Mouse (Mus musculus) forebrain, embryonic 14.5 days (tissue): ENCODE measurements around the gene 2200002D01Rik. TPM values are rescaled to one million over a fixed set of nuclear protein-coding genes. Genes with fewer than 3 reads are reported as not detected.

Experiments used
- ATAC-seq: fragments of 200-750 bp; cut with Nextera tagmentation; 2 replicates; pipeline ENCODE4 v1.8.0; 2017; ENCODE audit warnings: mild to moderate bottlenecking, moderate library complexity
- DNase-seq: peaks from one replicate; pipeline ENCODE4 v3.0.0-alpha.2; 2015; ENCODE audit warnings: low spot score
- H3K27ac ChIP-seq: fragments of 300-500 bp; sonication (generic); 2 replicates; pipeline ENCODE4 v1.5.1; 2014; ENCODE audit warnings: low read depth, mild to moderate bottlenecking, control low read depth, low read length, moderate library complexity
- H3K27me3 ChIP-seq: fragments of 300-500 bp; sonication (generic); replicated peaks from 2 replicates; pipeline ENCODE4 v1.6.1; 2014; ENCODE audit warnings: low read length, control low read depth, mixed read lengths; ENCODE audit not compliant: control insufficient read depth, insufficient read depth
- H3K36me3 ChIP-seq: fragments of 300-500 bp; sonication (generic); 2 replicates; pipeline ENCODE4 v1.6.1; 2014; ENCODE audit warnings: low read length, control low read depth; ENCODE audit not compliant: control insufficient read depth, insufficient read depth
- H3K4me1 ChIP-seq: fragments of 300-500 bp; sonication (generic); 2 replicates; pipeline ENCODE4 v1.6.1; 2014; ENCODE audit warnings: antibody characterized with exemption, low read length, control low read depth; ENCODE audit not compliant: control insufficient read depth, insufficient read depth
- H3K4me2 ChIP-seq: fragments of 300-500 bp; sonication (generic); 2 replicates; pipeline ENCODE4 v1.6.1; 2014; ENCODE audit warnings: mild to moderate bottlenecking, control low read depth, low read length
- H3K4me3 ChIP-seq: fragments of 300-500 bp; sonication (generic); 2 replicates; pipeline ENCODE4 v1.5.1; 2014; ENCODE audit warnings: low read depth, low read length, control low read depth
- H3K9ac ChIP-seq: fragments of 300-500 bp; sonication (generic); 2 replicates; pipeline ENCODE4 v1.6.1; 2014; ENCODE audit warnings: mild to moderate bottlenecking, low read length, control low read depth, moderate library complexity
- H3K9me3 ChIP-seq: fragments of 300-500 bp; sonication (generic); replicated peaks from 2 replicates; pipeline ENCODE4 v1.6.1; 2016; ENCODE audit warnings: low read length, control low read depth, mixed read lengths; ENCODE audit not compliant: control insufficient read depth
- WGBS: fragments of 180-500 bp; shearing (Covaris S2); extraction: QIAGEN DNeasy Blood & Tissue Kit; methylation state at CpG from one replicate; pipeline ENCODE4 v1.1.7; 2014; 5-methylcytosine and 5-hydroxymethylcytosine counted together
- polyA plus RNA-seq: library from polyadenylated mRNA; unstranded; fragments of >200 nt; fragmentation: Nextera tagmentation; extraction: Ambion mirVana; gene quantifications from 2 replicates; pipeline ENCODE4 v1.2.1, GENCODE M21; 2014

Gene 2200002D01Rik
- polyA plus RNA-seq, 1 experiment from 2014 or later: 0.37 TPM

GRCm38 (mm10) chr7:29234661-29235060, 13.6 kb downstream of the 2200002D01Rik start:
- Histone ChIP-seq H3K4me3 (no peak overlapping the region), H3K9me3 (no peaks in the 10 kb centered on the region), H3K36me3 (no peaks in the 10 kb centered on the region), H3K27ac (no peak overlapping the region), H3K4me2 (no peak overlapping the region), H3K27me3 (peaks cover 24% of the 10 kb centered on the region), H3K9ac (no peak overlapping the region), H3K4me1 (peaks cover 10% of the 10 kb centered on the region)
- 79% methylated on average over 5 of the region's 5 CpGs for WGBS
- no peak for ATAC-seq
- no peak for DNase-seq

GRCm38 (mm10) chr7:29233745-29234144, 14.5 kb downstream of the 2200002D01Rik start:
- no peaks in the 10 kb centered on the region for H3K36me3 ChIP-seq
- no peaks in the 10 kb centered on the region for H3K9me3 ChIP-seq
- 71% methylated on average over 6 of the region's 6 CpGs for WGBS
- DNase-seq (no peak), ATAC-seq (no peak)
- H3K4me2 ChIP-seq: no peak overlapping the region
- peaks cover 6% of the 10 kb centered on the region; the same call in 1 of the 2 replicates for H3K4me1 ChIP-seq
- no peak overlapping the region for H3K9ac ChIP-seq
- no peak overlapping the region for H3K27ac ChIP-seq
- H3K4me3 ChIP-seq: no peak overlapping the region
- peaks cover 24% of the 10 kb centered on the region for H3K27me3 ChIP-seq

GRCm38 (mm10) chr7:29232247-29233013, 15.8 kb downstream of the 2200002D01Rik start, which contains the start of gene Kcnk6:
Gene Kcnk6 (minus strand): TSS chr7:29232515.
- Histone ChIP-seq H3K4me3 (peak within 1 kb of the TSS; percentile 37), H3K9ac (peak within 1 kb of the TSS; percentile 54; the same call in 1 of the 2 replicates), H3K4me1 (0 out of 2 replicates have a peak, but pooled peaks cover 3% of the 10 kb centered on the region), H3K9me3 (no peaks in the 10 kb centered on the region), H3K4me2 (peak within 1 kb of the TSS; percentile 80), H3K27ac (no peak within 1 kb of the TSS), H3K27me3 (peaks cover 24% of the 10 kb centered on the region), H3K36me3 (no peaks in the 10 kb centered on the region)
- WGBS: under 1% methylated on average over 62 of the region's 62 CpGs
- ATAC-seq: no peak
- DNase-seq: no peak

- peaks cover 24% of the 10 kb centered on the region for H3K27me3 ChIP-seq
- no peak overlapping the region for H3K4me2 ChIP-seq
- 61% methylated on average over 3 of the region's 3 CpGs for WGBS
- H3K4me1 ChIP-seq: 0 out of 2 replicates have a peak, but pooled peaks cover 3% of the 10 kb centered on the region
- ATAC-seq (no peak), DNase-seq (no peak)
- H3K27ac ChIP-seq: no peak overlapping the region
- H3K9ac ChIP-seq: no peak overlapping the region
- H3K9me3 ChIP-seq: no peaks in the 10 kb centered on the region
- no peak overlapping the region for H3K4me3 ChIP-seq
- H3K36me3 ChIP-seq: no peaks in the 10 kb centered on the region
Observed at GRCm38 (mm10) chr7:29231517-29231916, 16.7 kb downstream of the 2200002D01Rik start.

- 0 out of 2 replicates have a peak, but pooled peaks cover 3% of the 10 kb centered on the region for H3K4me1 ChIP-seq
- no peak overlapping the region for H3K4me2 ChIP-seq
- no peak overlapping the region for H3K27ac ChIP-seq
- WGBS: 17% methylated on average over 3 of the region's 3 CpGs
- no peaks in the 10 kb centered on the region for H3K9me3 ChIP-seq
- H3K4me3 ChIP-seq: no peak overlapping the region
- DNase-seq (no peak), ATAC-seq (no peak)
- peaks cover 24% of the 10 kb centered on the region for H3K27me3 ChIP-seq
- no peak overlapping the region for H3K9ac ChIP-seq
- H3K36me3 ChIP-seq: no peaks in the 10 kb centered on the region
Observed at GRCm38 (mm10) chr7:29230560-29230959, 17.7 kb downstream of the 2200002D01Rik start.

- Histone ChIP-seq H3K4me2 (no peak overlapping the region), H3K9me3 (no peaks in the 10 kb centered on the region), H3K27ac (no peak overlapping the region), H3K9ac (no peak overlapping the region), H3K36me3 (no peaks in the 10 kb centered on the region), H3K4me3 (no peak overlapping the region), H3K4me1 (peaks cover 7% of the 10 kb centered on the region; the same call in 1 of the 2 replicates), H3K27me3 (peaks cover 24% of the 10 kb centered on the region)
- no peak for ATAC-seq
- WGBS: 81% methylated on average over 4 of the region's 4 CpGs
- DNase-seq: no peak
Observed at GRCm38 (mm10) chr7:29228202-29228601, 20.1 kb downstream of the 2200002D01Rik start.

- H3K4me2 ChIP-seq: no peak overlapping the region; the same call in 1 of the 2 replicates
- no peak overlapping the region for H3K9ac ChIP-seq
- no peaks in the 10 kb centered on the region; the same call in 1 of the 2 replicates for H3K27me3 ChIP-seq
- H3K27ac ChIP-seq: no peak overlapping the region
- ATAC-seq (no peak), DNase-seq (no peak)
- no peaks in the 10 kb centered on the region for H3K36me3 ChIP-seq
- WGBS: 76% methylated on average over 13 of the region's 13 CpGs
- H3K4me1 ChIP-seq: peaks cover 4% of the 10 kb centered on the region; the same call in 1 of the 2 replicates
- H3K4me3 ChIP-seq: no peak overlapping the region
- no peaks in the 10 kb centered on the region for H3K9me3 ChIP-seq
Observed at GRCm38 (mm10) chr7:29225520-29225919, 22.7 kb downstream of the 2200002D01Rik start.

- no peak for DNase-seq
- no peaks in the 10 kb centered on the region for H3K36me3 ChIP-seq
- peaks cover 4% of the 10 kb centered on the region; the same call in 1 of the 2 replicates for H3K4me1 ChIP-seq
- ATAC-seq: no peak
- H3K4me3 ChIP-seq: no peak overlapping the region
- no peak overlapping the region for H3K27ac ChIP-seq
- 12% methylated on average over 16 of the region's 16 CpGs for WGBS
- H3K9me3 ChIP-seq: no peaks in the 10 kb centered on the region
- H3K27me3 ChIP-seq: no peaks in the 10 kb centered on the region
- H3K4me2 ChIP-seq: no peak overlapping the region; the same call in 1 of the 2 replicates
- peak overlapping the region; percentile 18; the same call in 1 of the 2 replicates for H3K9ac ChIP-seq
Observed at GRCm38 (mm10) chr7:29224756-29225394, 23.4 kb downstream of the 2200002D01Rik start.
